Mouse (Mus musculus) embryonic facial prominence, embryonic 15.5 days (tissue): ENCODE measurements around the gene Nbeal1. TPM values are rescaled to one million over a fixed set of nuclear protein-coding genes. Genes with fewer than 3 reads are reported as not detected.
"Not testable (repeated sequence)": the region's sequence is repeated elsewhere in the genome, so short reads cannot be mapped to it uniquely, and the experiment has no call there.

ENCODE experiments used
- ATAC-seq: fragments of 200-750 bp; cut with Nextera tagmentation; 2 replicates; pipeline ENCODE4 v1.8.0; 2017; ENCODE audit warnings: low read depth, moderate TSS enrichment; ENCODE audit not compliant: insufficient number of reproducible peaks, low FRiP score, low TSS enrichment
- H3K27ac ChIP-seq: fragments of 300-500 bp; sonication (generic); replicated peaks from 2 replicates; pipeline ENCODE4 v1.5.1; 2015; ENCODE audit warnings: mild to moderate bottlenecking, inconsistent platforms
- H3K27me3 ChIP-seq: fragments of 300-500 bp; sonication (generic); 2 replicates; pipeline ENCODE4 v1.6.1; 2015; ENCODE audit warnings: inconsistent platforms
- H3K36me3 ChIP-seq: fragments of 300-500 bp; sonication (generic); 2 replicates; pipeline ENCODE4 v1.6.1; 2015; ENCODE audit warnings: mild to moderate bottlenecking, inconsistent platforms
- H3K4me1 ChIP-seq: fragments of 300-500 bp; sonication (generic); 2 replicates; pipeline ENCODE4 v1.6.1; 2015; ENCODE audit warnings: inconsistent platforms
- H3K4me2 ChIP-seq: fragments of 300-500 bp; sonication (generic); replicated peaks from 2 replicates; pipeline ENCODE4 v1.6.1; 2015; ENCODE audit warnings: mild to moderate bottlenecking, inconsistent platforms
- H3K4me3 ChIP-seq: fragments of 300-500 bp; sonication (generic); replicated peaks from 2 replicates; pipeline ENCODE4 v1.5.1; 2015; ENCODE audit warnings: mild to moderate bottlenecking, inconsistent platforms
- H3K9ac ChIP-seq: fragments of 300-500 bp; sonication (generic); 2 replicates; pipeline ENCODE4 v1.6.1; 2015; ENCODE audit warnings: inconsistent platforms
- H3K9me3 ChIP-seq: fragments of 300-500 bp; sonication (generic); replicated peaks from 2 replicates; pipeline ENCODE4 v1.6.1; 2016; ENCODE audit warnings: inconsistent platforms
- WGBS: fragments of 180-500 bp; shearing (Covaris S2); methylation state at CpG from one replicate; pipeline ENCODE4 v1.1.7; 2015; 5-methylcytosine and 5-hydroxymethylcytosine counted together
- polyA plus RNA-seq: library from polyadenylated mRNA; unstranded; fragments of >200 nt; fragmentation: Nextera tagmentation; extraction: Ambion mirVana; gene quantifications from 2 replicates; pipeline ENCODE4 v1.2.1, GENCODE M21; 2015

Nbeal1 gene
- 5.4 and 5.9 TPM in 2 replicates for polyA plus RNA-seq

DNA sequence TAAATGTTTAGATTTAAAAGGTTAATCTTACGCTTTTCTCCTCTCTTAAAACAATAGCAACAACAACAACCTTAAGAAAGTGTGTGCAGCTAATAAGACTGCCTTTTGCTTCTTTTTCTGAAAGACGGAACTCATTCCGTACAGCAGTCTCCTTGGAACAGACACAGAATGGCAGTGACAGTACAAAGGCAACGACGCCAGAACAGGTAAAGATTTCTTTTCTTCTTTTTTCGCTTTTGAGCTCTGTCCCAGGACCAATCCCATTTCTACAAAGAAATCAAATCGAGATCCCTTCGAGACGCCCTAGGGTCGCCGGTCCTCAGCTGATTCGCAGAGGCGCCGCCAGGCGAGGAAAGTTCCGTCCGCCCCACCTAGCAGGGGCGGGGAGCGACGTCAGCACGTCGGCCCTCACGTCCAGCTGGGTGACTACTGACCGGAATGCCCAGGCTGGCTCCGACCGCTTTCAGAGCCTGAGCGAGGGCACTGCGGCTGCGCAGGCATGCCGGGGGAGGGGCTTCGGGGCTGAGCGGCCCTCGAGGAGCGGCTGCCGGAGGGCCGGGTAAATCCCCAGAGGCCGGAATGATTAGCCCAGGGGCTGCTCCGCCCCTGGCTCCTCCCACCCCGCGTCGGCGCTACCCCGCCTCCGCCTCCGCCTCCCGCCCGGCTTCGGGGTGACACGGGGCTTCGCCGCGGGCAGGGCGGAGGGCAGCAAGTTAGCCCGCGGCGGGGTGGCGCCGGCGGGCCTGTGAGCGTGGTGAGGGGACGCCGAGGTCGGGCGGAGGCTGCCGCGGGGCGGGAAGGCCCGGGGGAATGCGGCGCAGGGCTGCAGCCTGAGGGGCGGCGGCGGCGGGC, at the start of gene Nbeal1:
TSS of gene Nbeal1 (plus strand) at position 668 of the 852 bp plus-strand sequence.
- H3K27me3 ChIP-seq: no peaks in the 10 kb centered on the region
- H3K4me1 ChIP-seq: 0 out of 2 replicates have a peak, but pooled peaks cover 3% of the 10 kb centered on the region
- H3K36me3 ChIP-seq: no peaks in the 10 kb centered on the region
- H3K9me3 ChIP-seq: no peaks in the 10 kb centered on the region
- ATAC-seq: peak; percentile 98
- H3K4me2 ChIP-seq: peak within 1 kb of the TSS; percentile 53
- peak within 1 kb of the TSS; percentile 95 for H3K27ac ChIP-seq
- H3K9ac ChIP-seq: peak within 1 kb of the TSS; percentile 89
- WGBS: under 1% methylated on average over 74 of the region's 74 CpGs
- H3K4me3 ChIP-seq: peak within 1 kb of the TSS; percentile 94

- ATAC-seq: no peak
- no peak overlapping the region for H3K27ac ChIP-seq
- H3K4me1 ChIP-seq: no peaks in the 10 kb centered on the region
- H3K4me3 ChIP-seq: no peak overlapping the region
- no peak overlapping the region for H3K4me2 ChIP-seq
- H3K9me3 ChIP-seq: no peaks in the 10 kb centered on the region
- 55% methylated on average over 9 of the region's 9 CpGs for WGBS
- peaks cover 15% of the 10 kb centered on the region for H3K36me3 ChIP-seq
- no peaks in the 10 kb centered on the region for H3K27me3 ChIP-seq
- no peak overlapping the region for H3K9ac ChIP-seq
Observed at GRCm38 (mm10) chr1:60137346-60137745, 43.1 kb upstream of the Nbeal1 start.

GRCm38 (mm10) chr1:60152700-60153099, 27.7 kb upstream of the Nbeal1 start:
- no peak for ATAC-seq
- 65% methylated on average over 5 of the region's 5 CpGs for WGBS

DNA sequence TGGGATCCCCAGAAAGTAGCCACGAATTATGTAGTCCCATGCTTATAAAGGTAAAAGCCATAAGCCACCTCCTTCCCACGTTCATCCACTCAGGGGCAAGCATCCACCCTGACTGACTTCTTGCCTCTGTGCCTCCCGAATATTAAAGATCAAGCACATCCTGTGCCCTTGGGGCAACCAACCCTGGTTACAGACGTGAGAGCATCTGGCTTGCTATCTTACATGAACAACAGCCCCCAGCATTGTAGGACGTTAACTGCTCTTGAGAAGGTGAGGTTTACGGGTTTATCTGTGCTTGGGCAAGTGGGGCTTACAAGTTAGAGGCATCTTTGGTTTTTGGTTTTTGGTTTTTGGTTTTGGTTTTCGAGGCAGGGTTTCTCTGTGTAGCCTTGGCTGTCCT, 23.7 kb upstream of the Nbeal1 start:
- no peak overlapping the region for H3K4me3 ChIP-seq
- no peaks in the 10 kb centered on the region for H3K36me3 ChIP-seq
- H3K4me1 ChIP-seq: peaks cover 6% of the 10 kb centered on the region; the same call in 1 of the 2 replicates
- H3K9ac ChIP-seq: no peak overlapping the region
- no peak for ATAC-seq
- WGBS: 73% methylated on average over 7 of the region's 7 CpGs
- no peaks in the 10 kb centered on the region for H3K27me3 ChIP-seq
- no peak overlapping the region for H3K27ac ChIP-seq
- no peak overlapping the region for H3K4me2 ChIP-seq
- H3K9me3 ChIP-seq: no peaks in the 10 kb centered on the region

More at GRCm38 (mm10) chr1:60152700-60153099, 27.7 kb upstream of the Nbeal1 start:
- H3K4me2 ChIP-seq: no peak overlapping the region
- no peak overlapping the region for H3K27ac ChIP-seq
- H3K4me3 ChIP-seq: no peak overlapping the region
- no peaks in the 10 kb centered on the region for H3K27me3 ChIP-seq
- H3K9ac ChIP-seq: no peak overlapping the region
- H3K4me1 ChIP-seq: no peaks in the 10 kb centered on the region
- peaks cover 7% of the 10 kb centered on the region; the same call in 1 of the 2 replicates for H3K36me3 ChIP-seq
- no peaks in the 10 kb centered on the region for H3K9me3 ChIP-seq

DNA sequence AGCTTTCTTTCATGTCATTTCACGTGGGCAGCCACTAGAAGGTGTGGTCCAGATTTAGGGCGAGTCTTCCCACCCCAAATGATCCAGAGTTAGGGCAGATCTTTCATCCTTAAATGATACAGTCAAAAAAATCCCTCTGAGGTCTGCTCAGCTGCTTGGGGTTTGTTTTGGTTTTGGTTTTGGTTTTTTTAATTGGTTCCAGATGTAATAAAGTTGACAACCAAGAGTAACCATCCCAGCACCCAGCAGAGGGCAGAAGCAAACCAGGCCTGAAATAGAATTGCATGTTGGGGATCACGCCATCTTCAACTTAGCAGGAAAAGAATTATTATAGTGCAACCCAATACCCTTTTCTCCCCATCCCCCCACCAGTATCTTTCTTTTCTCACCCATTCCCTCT, 22.0 kb upstream of the Nbeal1 start:
- Histone ChIP-seq H3K4me1 (peaks cover 6% of the 10 kb centered on the region; the same call in 1 of the 2 replicates), H3K9me3 (no peaks in the 10 kb centered on the region), H3K27ac (no peak overlapping the region), H3K36me3 (no peaks in the 10 kb centered on the region), H3K4me2 (peak overlapping the region; percentile 35; the same call in 1 of the 2 replicates), H3K9ac (no peak overlapping the region), H3K4me3 (0 out of 2 replicates have a peak overlapping the region, but pooled peaks have one; percentile 10), H3K27me3 (no peaks in the 10 kb centered on the region)
- WGBS: 18% methylated on average over 3 of the region's 3 CpGs
- peak; percentile 70 for ATAC-seq

DNA sequence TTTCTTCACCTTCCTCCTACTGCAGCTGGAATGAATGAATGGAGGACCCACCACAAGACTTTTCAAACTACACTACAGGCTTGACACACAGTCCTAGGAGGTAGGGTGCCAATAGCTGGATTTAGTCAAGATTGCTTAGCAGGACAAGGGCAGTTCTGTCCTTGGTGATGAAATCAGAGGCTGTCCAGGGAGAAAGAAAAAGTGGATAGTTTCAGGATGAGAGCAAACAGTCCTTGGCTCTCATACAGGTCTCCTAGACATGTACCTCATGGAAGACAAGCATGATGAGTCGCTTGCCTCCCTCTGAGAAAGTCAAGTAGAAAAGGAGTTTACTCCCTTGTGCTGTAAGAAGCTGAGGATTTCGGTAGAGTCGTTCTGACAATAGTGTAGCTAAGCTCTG, 16.7 kb upstream of the Nbeal1 start:
- 87% methylated on average over 3 of the region's 3 CpGs for WGBS
- no peak overlapping the region for H3K9ac ChIP-seq

GRCm38 (mm10) chr1:60169626-60170025, 10.8 kb upstream of the Nbeal1 start:
- Histone ChIP-seq H3K4me2 (no peak overlapping the region), H3K27me3 (no peaks in the 10 kb centered on the region), H3K4me1 (no peaks in the 10 kb centered on the region), H3K36me3 (no peaks in the 10 kb centered on the region), H3K9me3 (no peaks in the 10 kb centered on the region), H3K27ac (no peak overlapping the region), H3K4me3 (no peak overlapping the region), H3K9ac (no peak overlapping the region)
- no peak for ATAC-seq
- WGBS: 62% methylated on average over 2 of the region's 2 CpGs

More for the DNA sequence above, 16.7 kb upstream of the Nbeal1 start:
- no peak for ATAC-seq
- Histone ChIP-seq H3K9me3 (no peaks in the 10 kb centered on the region), H3K4me3 (no peak overlapping the region), H3K4me1 (no peaks in the 10 kb centered on the region), H3K4me2 (no peak overlapping the region), H3K36me3 (no peaks in the 10 kb centered on the region), H3K27me3 (no peaks in the 10 kb centered on the region), H3K27ac (no peak overlapping the region)

- no peaks in the 10 kb centered on the region for H3K36me3 ChIP-seq
- WGBS: 79% methylated on average over 2 of the region's 2 CpGs
- no peak overlapping the region for H3K4me3 ChIP-seq
- no peak for ATAC-seq
- H3K4me1 ChIP-seq: no peaks in the 10 kb centered on the region
- H3K27ac ChIP-seq: no peak overlapping the region
- H3K4me2 ChIP-seq: no peak overlapping the region
- no peaks in the 10 kb centered on the region for H3K27me3 ChIP-seq
- H3K9ac ChIP-seq: no peak overlapping the region
- no peaks in the 10 kb centered on the region for H3K9me3 ChIP-seq
Observed at GRCm38 (mm10) chr1:60170251-60170650, 10.1 kb upstream of the Nbeal1 start.

DNA sequence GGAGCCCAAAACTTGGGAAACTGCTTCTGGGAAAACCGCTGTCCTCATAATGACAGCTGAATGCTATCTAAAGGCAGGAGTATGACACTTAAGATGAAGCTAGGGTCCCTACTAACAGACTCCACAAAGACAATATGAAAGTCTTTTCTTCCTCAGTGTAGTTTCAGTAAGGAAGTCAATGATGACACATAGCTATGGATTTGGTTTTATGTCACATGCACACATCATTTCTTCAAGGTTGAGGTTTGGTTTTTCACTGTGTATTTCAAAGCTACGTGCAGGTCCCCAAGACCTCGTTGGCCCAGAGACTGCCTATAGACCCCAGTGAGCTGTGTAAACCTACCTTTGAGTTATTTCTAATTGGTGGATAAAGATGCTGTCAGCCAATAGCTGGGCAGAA, 7.3 kb upstream of the Nbeal1 start:
- no peak overlapping the region for H3K9ac ChIP-seq
- no peaks in the 10 kb centered on the region for H3K36me3 ChIP-seq
- 87% methylated on average over 3 of the region's 3 CpGs for WGBS
- H3K27me3 ChIP-seq: no peaks in the 10 kb centered on the region
- H3K4me1 ChIP-seq: no peaks in the 10 kb centered on the region
- no peak overlapping the region for H3K4me3 ChIP-seq
- no peak overlapping the region for H3K4me2 ChIP-seq
- ATAC-seq: no peak
- no peak overlapping the region for H3K27ac ChIP-seq
- H3K9me3 ChIP-seq: no peaks in the 10 kb centered on the region

GRCm38 (mm10) chr1:60177814-60178213, 2.6 kb upstream of the Nbeal1 start:
- H3K27ac ChIP-seq, H3K9me3 ChIP-seq, H3K9ac ChIP-seq, H3K36me3 ChIP-seq, H3K27me3 ChIP-seq, ATAC-seq, H3K4me1 ChIP-seq, H3K4me2 ChIP-seq, H3K4me3 ChIP-seq: not testable (repeated sequence)
- WGBS: 79% methylated on average over 1 of the region's 1 CpGs

DNA sequence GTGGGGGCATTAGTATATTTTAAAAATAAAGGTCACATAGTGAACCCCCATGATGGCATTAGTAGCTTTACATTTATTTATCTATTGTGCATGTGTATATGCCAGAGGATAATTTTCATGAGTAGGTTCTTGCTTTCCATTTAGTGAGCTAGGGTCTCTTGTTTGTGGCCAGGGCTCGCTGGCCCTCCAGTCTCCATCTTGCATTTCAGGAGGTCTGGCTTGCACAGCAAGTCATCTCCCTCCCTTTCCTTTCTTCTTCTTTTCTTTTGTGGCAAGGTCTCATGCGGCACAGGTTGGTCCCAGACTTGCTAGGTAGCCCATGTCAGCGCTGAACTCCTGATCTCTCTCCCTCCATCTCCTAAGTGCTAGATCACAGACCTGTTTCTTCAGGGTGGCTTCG, 1.0 kb upstream of the Nbeal1 start:
- 0 out of 2 replicates have a peak, but pooled peaks cover 3% of the 10 kb centered on the region for H3K4me1 ChIP-seq
- H3K4me2 ChIP-seq: peak overlapping the region; percentile 53
- H3K9me3 ChIP-seq: no peaks in the 10 kb centered on the region
- ATAC-seq: no peak
- peak overlapping the region; percentile 94 for H3K4me3 ChIP-seq
- 22% methylated on average over 4 of the region's 4 CpGs for WGBS
- H3K27me3 ChIP-seq: no peaks in the 10 kb centered on the region
- no peaks in the 10 kb centered on the region for H3K36me3 ChIP-seq
- H3K27ac ChIP-seq: no peak overlapping the region
- no peak overlapping the region for H3K9ac ChIP-seq
